Mouse (Mus musculus) limb, embryonic 14.5 days (tissue): ENCODE measurements around the gene Plin2. TPM values are rescaled to one million over a fixed set of nuclear protein-coding genes. Genes with fewer than 3 reads are reported as not detected.
A peak's percentile ranks its signal among the peaks of the same experiment; 100 is the strongest.

Experiments
- ATAC-seq: fragments of 200-750 bp; cut with Nextera tagmentation; 2 replicates; pipeline ENCODE4 v1.8.0; 2017; ENCODE audit warnings: low read depth, moderate number of reproducible peaks, moderate TSS enrichment; ENCODE audit not compliant: low FRiP score
- DNase-seq: peaks from one replicate; pipeline ENCODE4 v3.0.0-alpha.2; 2015; ENCODE audit warnings: low spot score
- H3K27ac ChIP-seq: fragments of 300-500 bp; sonication (generic); replicated peaks from 2 replicates; pipeline ENCODE4 v1.5.1; 2014; ENCODE audit warnings: low read depth, mild to moderate bottlenecking, low read length, moderate library complexity, mixed read lengths
- H3K27me3 ChIP-seq: fragments of 300-500 bp; sonication (generic); 2 replicates; pipeline ENCODE4 v1.6.1; 2014; ENCODE audit warnings: low read length, mixed read lengths; ENCODE audit not compliant: control insufficient read depth, insufficient read depth
- H3K36me3 ChIP-seq: fragments of 300-500 bp; sonication (generic); 2 replicates; pipeline ENCODE4 v1.6.1; 2014; ENCODE audit warnings: mild to moderate bottlenecking, low read length, moderate library complexity, mixed read lengths; ENCODE audit not compliant: control insufficient read depth, insufficient read depth
- H3K4me1 ChIP-seq: fragments of 300-500 bp; sonication (generic); 2 replicates; pipeline ENCODE4 v1.6.1; 2014; ENCODE audit warnings: antibody characterized with exemption, low read length, mixed read lengths; ENCODE audit not compliant: control insufficient read depth, insufficient read depth
- H3K4me2 ChIP-seq: fragments of 300-500 bp; sonication (generic); replicated peaks from 2 replicates; pipeline ENCODE4 v1.6.1; 2014; ENCODE audit warnings: low read depth, mild to moderate bottlenecking, low read length, moderate library complexity; ENCODE audit not compliant: severe bottlenecking
- H3K4me3 ChIP-seq: fragments of 300-500 bp; sonication (generic); replicated peaks from 2 replicates; pipeline ENCODE4 v1.5.1; 2014; ENCODE audit warnings: low read length
- H3K9ac ChIP-seq: fragments of 300-500 bp; sonication (generic); 2 replicates; pipeline ENCODE4 v1.6.1; 2014; ENCODE audit warnings: mild to moderate bottlenecking, low read depth, low read length, moderate library complexity; ENCODE audit not compliant: severe bottlenecking
- H3K9me3 ChIP-seq: fragments of 300-500 bp; sonication (generic); 2 replicates; pipeline ENCODE4 v1.6.1; 2016; ENCODE audit warnings: low read length; ENCODE audit not compliant: control insufficient read depth
- POLR2A ChIP-seq: fragments of 200-500 bp; IDR thresholded peaks from 2 replicates; pipeline ENCODE4 v1.8.0; 2012; ENCODE audit warnings: inconsistent platforms, mild to moderate bottlenecking, moderate library complexity, borderline replicate concordance; ENCODE audit not compliant: insufficient read depth, insufficient read length; ENCODE audit errors: extremely low read depth
- WGBS: fragments of 180-500 bp; shearing (Covaris S2); extraction: QIAGEN DNeasy Blood & Tissue Kit; methylation state at CpG from one replicate; pipeline ENCODE4 v1.1.7; 2014; 5-methylcytosine and 5-hydroxymethylcytosine counted together
- polyA plus RNA-seq, 2 experiments: library from polyadenylated mRNA; depleted of rRNA in 1 of 2; stranded (reverse) in 1 of 2; unstranded in 1 of 2; fragments of >200 nt; fragmentation: Nextera tagmentation in 1 of 2; extraction: Ambion mirVana in 1 of 2; gene quantifications; 2 replicates each; pipeline versions ENCODE4 v1.2.1 to v1.2.3; 2012 to 2014

Plin2 gene
- 80.4 TPM in 2 replicates for polyA plus RNA-seq (2012; rRNA removed)
- 84.5 and 91.2 TPM in 2 replicates for polyA plus RNA-seq (2014; fragmentation: Nextera tagmentation; extraction: Ambion mirVana)

- WGBS, result 5% methylated on average over 18 of the region's 18 CpGs
- Histone ChIP-seq H3K4me3 (peak within 1 kb of the TSS; percentile 66), H3K9me3 (no peaks in the 10 kb centered on the region), H3K9ac (peak within 1 kb of the TSS; percentile 84), H3K36me3 (peaks cover 28% of the 10 kb centered on the region), H3K4me2 (peak within 1 kb of the TSS; percentile 72), H3K27me3 (no peaks in the 10 kb centered on the region), H3K4me1 (peaks cover 4% of the 10 kb centered on the region), H3K27ac (peak within 1 kb of the TSS; percentile 71)
- ATAC-seq, result peak; percentile 86
- TF ChIP-seq POLR2A, result no peak; the same call in 1 of the 2 replicates
- peak; percentile 66 for DNase-seq
Observed at GRCm38 (mm10) chr4:86669780-86670201, at the start of gene Plin2. Gene Plin2 (minus strand): TSS chr4:86670060.

GRCm38 (mm10) chr4:86718878-86719577 is 49.2 kb upstream of the Plin2 start:
- H3K36me3 ChIP-seq, result no peaks in the 10 kb centered on the region
- H3K4me3 ChIP-seq, result no peak overlapping the region
- no peak overlapping the region for H3K4me2 ChIP-seq
- H3K9me3 ChIP-seq, result no peaks in the 10 kb centered on the region
- DNase-seq (no peak), ATAC-seq (no peak)
- TF ChIP-seq POLR2A, result no peak
- no peaks in the 10 kb centered on the region for H3K4me1 ChIP-seq
- H3K27ac ChIP-seq, result no peak overlapping the region
- H3K9ac ChIP-seq, result no peak overlapping the region
- 75% methylated on average over 4 of the region's 4 CpGs for WGBS
- no peaks in the 10 kb centered on the region for H3K27me3 ChIP-seq

DNA sequence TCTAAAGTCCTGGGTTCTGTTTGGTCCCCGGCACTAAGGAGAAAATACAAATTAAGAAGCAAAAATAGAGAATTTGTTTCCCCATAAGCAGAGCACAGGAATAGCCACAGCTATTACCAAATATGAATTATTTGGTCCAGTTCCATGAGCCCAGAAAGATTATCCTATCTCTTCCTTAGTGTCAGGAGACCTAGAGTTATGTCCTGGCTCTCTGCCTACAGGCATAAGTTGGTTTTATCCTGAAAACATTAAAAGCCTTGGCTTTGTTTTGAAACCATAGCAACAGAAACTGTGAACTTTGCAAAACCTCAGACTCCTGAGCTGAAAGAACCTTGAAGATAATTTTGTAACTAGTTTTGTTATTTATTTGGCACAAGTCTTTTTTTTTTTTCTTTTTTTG is 47.3 kb upstream of the Plin2 start:
- no peak overlapping the region for H3K4me3 ChIP-seq
- H3K9ac ChIP-seq, result no peak overlapping the region
- no peak overlapping the region for H3K4me2 ChIP-seq
- no peaks in the 10 kb centered on the region for H3K27me3 ChIP-seq
- no peak for ATAC-seq
- peak; percentile 79 for DNase-seq
- H3K4me1 ChIP-seq, result no peaks in the 10 kb centered on the region; the same call in 1 of the 2 replicates
- H3K27ac ChIP-seq, result no peak overlapping the region
- no peaks in the 10 kb centered on the region for H3K9me3 ChIP-seq
- no peaks in the 10 kb centered on the region for H3K36me3 ChIP-seq
- 87% methylated on average over 1 of the region's 1 CpGs for WGBS
- no peak for TF ChIP-seq POLR2A

GRCm38 (mm10) chr4:86715341-86715740 is 45.5 kb upstream of the Plin2 start:
- Histone ChIP-seq H3K4me3 (no peak overlapping the region), H3K36me3 (no peaks in the 10 kb centered on the region), H3K27ac (no peak overlapping the region), H3K4me2 (no peak overlapping the region), H3K9me3 (no peaks in the 10 kb centered on the region), H3K9ac (no peak overlapping the region), H3K4me1 (no peaks in the 10 kb centered on the region; the same call in 1 of the 2 replicates), H3K27me3 (no peaks in the 10 kb centered on the region)
- WGBS, result 83% methylated on average over 1 of the region's 1 CpGs
- DNase-seq (no peak), ATAC-seq (no peak)
- TF ChIP-seq POLR2A, result no peak

GRCm38 (mm10) chr4:86713518-86713917 is 43.7 kb upstream of the Plin2 start:
- Histone ChIP-seq H3K27me3 (no peaks in the 10 kb centered on the region), H3K9ac (no peak overlapping the region), H3K4me1 (no peaks in the 10 kb centered on the region; the same call in 1 of the 2 replicates), H3K36me3 (no peaks in the 10 kb centered on the region), H3K4me2 (no peak overlapping the region), H3K27ac (no peak overlapping the region), H3K4me3 (no peak overlapping the region), H3K9me3 (no peaks in the 10 kb centered on the region)
- no peak for TF ChIP-seq POLR2A
- DNase-seq (no peak), ATAC-seq (no peak)
- 71% methylated on average over 2 of the region's 2 CpGs for WGBS
